Mouse (Mus musculus): ENCODE measurements around the gene Atf2.

GRCm38 (mm10) chr2:73833284-73833683 lies 59.2 kb downstream of the Atf2 start:
- TF ChIP-seq CTCF (IDR thresholded peaks at IDR 0.05; ENCODE audit: insufficient read depth, low read length) = no peak
- no peak for TF ChIP-seq POLR2A (IDR thresholded peaks at IDR 0.05; ENCODE audit: borderline replicate concordance, extremely low read depth, low read depth, low read length)

Measured in lung, adult 2 months (tissue).